Mouse (Mus musculus): ENCODE measurements at regions not wholly inside any gene's neighbourhood (a gene's known extent, or its start where the extent isn't known, plus 50 kb on each side); places are given as distances from the start of the nearest gene placed in this dataset.

DNA sequence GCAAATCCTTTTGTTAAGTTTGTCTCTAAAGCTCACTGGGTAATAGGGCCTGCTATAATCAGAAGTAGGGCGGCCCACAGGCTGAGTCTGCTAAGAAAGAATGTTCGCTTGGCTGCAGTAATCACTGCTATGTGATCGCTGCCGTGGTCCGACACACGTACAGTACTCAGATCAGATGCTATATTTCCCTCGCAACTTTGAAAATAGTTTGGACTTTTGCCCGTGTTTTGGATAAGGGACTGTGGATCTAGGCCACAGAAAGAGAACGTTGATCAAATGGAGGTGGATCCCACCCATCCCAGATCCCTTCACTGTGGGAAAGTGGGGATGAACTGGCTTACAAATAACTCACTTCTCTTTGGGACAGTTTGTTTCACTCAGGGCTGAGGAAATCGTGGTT, 88.5 kb upstream of the Rnd3 start:
- TF ChIP-seq FOSL1 (IDR thresholded peaks at IDR 0.05; ENCODE audit: insufficient read depth, low read length, poor library complexity, severe bottlenecking): no peak
- no peak for TF ChIP-seq CTCF (IDR thresholded peaks at IDR 0.05; ENCODE audit: control insufficient read depth, insufficient read depth, insufficient read length)
- TF ChIP-seq MAX (IDR thresholded peaks at IDR 0.05): no peak
- no peak for TF ChIP-seq MYOG (IDR thresholded peaks at IDR 0.05; ENCODE audit: control insufficient read depth, extremely low read depth, insufficient read length)
- TF ChIP-seq CEBPB (IDR thresholded peaks at IDR 0.05; ENCODE audit: low read depth): no peak

Data from C2C12 (cell line).